Mouse (Mus musculus): Measurements from ENCODE around the gene Cmtm6. TPM values are rescaled to one million over a fixed set of nuclear protein-coding genes. Genes with fewer than 3 reads are reported as not detected.

Gene Cmtm6
- total and polyA plus RNA-seq, 2 experiments from 2014 or later = 17.9 to 24.8 TPM

DNA sequence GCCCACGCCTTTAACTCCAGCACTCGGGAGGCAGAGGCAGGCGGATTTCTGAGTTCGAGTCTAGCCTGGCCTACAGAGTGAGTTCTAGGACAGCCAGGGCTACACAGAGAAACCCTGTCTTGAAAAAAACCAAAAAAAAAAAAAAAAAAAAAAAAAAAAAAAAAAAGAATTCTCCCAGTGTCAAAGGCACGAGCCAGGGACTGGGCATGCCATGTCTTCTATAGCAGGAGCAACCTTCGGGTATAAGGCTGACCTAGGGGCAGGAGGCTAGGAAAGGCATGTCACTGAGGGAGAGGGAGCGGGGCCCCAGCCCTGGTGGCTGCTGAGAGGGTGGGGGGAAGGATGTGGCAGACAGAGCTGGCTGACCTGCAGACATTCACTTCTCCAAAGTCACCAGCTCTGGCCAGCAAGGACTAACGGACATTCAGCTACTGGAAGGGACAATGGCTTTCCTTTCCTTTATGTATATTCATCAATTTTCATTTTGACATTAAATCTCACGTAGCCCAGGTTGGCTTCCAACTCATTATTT, 62.9 kb downstream of the Cmtm6 start:
- Histone ChIP-seq H3K9me3 (ENCODE audit: low read length) (no peaks in the 10 kb centered on the region), H3K4me2 (ENCODE audit: low read depth, low read length) (no peak overlapping the region), H3K27me3 (ENCODE audit: insufficient read depth, low read length) (no peaks in the 10 kb centered on the region), H3K4me1 (ENCODE audit: insufficient read depth, low read length) (no peaks in the 10 kb centered on the region), H3K27ac (no peak overlapping the region), H3K36me3 (ENCODE audit: insufficient read depth, low read length) (no peaks in the 10 kb centered on the region), H3K9ac (replicated peaks; ENCODE audit: low read length) (no peak overlapping the region), H3K4me3 (ENCODE audit: low read length) (no peak overlapping the region)
- DNase-seq (ENCODE audit: low spot score) (no peak), ATAC-seq (no peak)
- WGBS = 86% methylated on average over 9 of the region's 9 CpGs
- TF ChIP-seq CTCF (IDR thresholded peaks at IDR 0.05; ENCODE audit: low read depth) = no peak

DNA sequence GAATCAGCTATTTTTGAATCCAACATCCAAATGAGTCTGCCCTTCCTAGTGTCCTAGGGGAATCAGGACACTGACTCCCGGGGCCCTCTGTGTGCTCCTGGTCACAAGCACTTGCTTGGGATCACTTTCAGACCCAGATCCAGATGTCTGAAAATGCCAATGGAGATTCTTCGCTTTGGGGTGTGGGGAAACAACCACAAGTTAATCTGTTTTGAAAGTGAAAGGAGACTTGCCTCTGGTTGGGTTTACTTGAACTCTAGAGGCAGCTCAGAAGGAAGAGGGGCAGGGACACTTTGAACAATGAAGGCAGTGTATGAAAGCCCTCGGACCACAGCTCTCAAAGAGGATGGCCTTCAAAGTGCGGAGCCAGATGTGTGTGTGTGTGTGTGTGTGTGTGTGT, 63.6 kb downstream of the Cmtm6 start:
- H3K9me3 ChIP-seq (ENCODE audit: low read length) = no peaks in the 10 kb centered on the region
- no peak overlapping the region for H3K27ac ChIP-seq
- no peak overlapping the region for H3K9ac ChIP-seq (replicated peaks; ENCODE audit: low read length)
- H3K4me3 ChIP-seq (ENCODE audit: low read length) = no peak overlapping the region
- DNase-seq (ENCODE audit: low spot score) = no peak
- no peak for TF ChIP-seq CTCF (IDR thresholded peaks at IDR 0.05; ENCODE audit: low read depth)
- no peaks in the 10 kb centered on the region for H3K27me3 ChIP-seq (ENCODE audit: insufficient read depth, low read length)
- ATAC-seq = no peak
- no peak overlapping the region for H3K4me2 ChIP-seq (ENCODE audit: low read depth, low read length)
- H3K36me3 ChIP-seq (ENCODE audit: insufficient read depth, low read length) = no peaks in the 10 kb centered on the region
- no peaks in the 10 kb centered on the region for H3K4me1 ChIP-seq (ENCODE audit: insufficient read depth, low read length)
- 79% methylated on average over 4 of the region's 4 CpGs for WGBS

DNA sequence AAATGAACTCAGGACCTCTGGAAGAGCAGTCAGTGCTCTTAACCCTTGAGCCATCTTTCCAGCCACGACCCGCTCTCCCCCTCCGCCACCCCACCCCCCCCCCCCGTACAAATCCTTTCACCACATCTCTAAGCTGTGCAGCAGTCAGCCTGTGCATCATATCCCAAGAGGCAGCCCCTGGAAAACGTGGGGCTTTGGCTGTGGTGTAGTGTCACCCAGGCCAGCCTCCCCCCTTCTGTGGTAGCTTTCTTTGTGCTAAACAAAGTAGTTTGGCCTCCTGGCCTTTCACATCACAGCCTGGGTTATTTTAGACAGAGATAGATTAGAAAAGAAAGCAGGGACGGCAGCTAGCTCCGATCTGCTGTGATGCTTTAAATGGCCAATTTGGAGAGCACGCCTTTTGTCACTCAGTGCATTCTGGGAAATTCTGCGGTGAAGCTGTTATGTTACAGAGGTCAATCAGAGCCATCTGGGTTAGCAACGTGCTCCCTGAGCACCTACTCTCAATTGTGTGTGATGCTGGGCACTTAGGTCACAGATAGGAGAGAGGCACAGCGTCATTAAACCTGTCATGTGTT, 65.6 kb downstream of the Cmtm6 start:
- Histone ChIP-seq H3K4me2 (ENCODE audit: low read depth, low read length) (no peak overlapping the region), H3K9ac (replicated peaks; ENCODE audit: low read length) (no peak overlapping the region), H3K27me3 (ENCODE audit: insufficient read depth, low read length) (no peaks in the 10 kb centered on the region), H3K4me3 (ENCODE audit: low read length) (no peak overlapping the region), H3K9me3 (ENCODE audit: low read length) (no peaks in the 10 kb centered on the region), H3K4me1 (ENCODE audit: insufficient read depth, low read length) (no peaks in the 10 kb centered on the region), H3K36me3 (ENCODE audit: insufficient read depth, low read length) (no peaks in the 10 kb centered on the region), H3K27ac (no peak overlapping the region)
- ATAC-seq (no peak), DNase-seq (ENCODE audit: low spot score) (no peak)
- 33% methylated on average over 11 of the region's 11 CpGs for WGBS
- no peak for TF ChIP-seq CTCF (IDR thresholded peaks at IDR 0.05; ENCODE audit: low read depth)

DNA sequence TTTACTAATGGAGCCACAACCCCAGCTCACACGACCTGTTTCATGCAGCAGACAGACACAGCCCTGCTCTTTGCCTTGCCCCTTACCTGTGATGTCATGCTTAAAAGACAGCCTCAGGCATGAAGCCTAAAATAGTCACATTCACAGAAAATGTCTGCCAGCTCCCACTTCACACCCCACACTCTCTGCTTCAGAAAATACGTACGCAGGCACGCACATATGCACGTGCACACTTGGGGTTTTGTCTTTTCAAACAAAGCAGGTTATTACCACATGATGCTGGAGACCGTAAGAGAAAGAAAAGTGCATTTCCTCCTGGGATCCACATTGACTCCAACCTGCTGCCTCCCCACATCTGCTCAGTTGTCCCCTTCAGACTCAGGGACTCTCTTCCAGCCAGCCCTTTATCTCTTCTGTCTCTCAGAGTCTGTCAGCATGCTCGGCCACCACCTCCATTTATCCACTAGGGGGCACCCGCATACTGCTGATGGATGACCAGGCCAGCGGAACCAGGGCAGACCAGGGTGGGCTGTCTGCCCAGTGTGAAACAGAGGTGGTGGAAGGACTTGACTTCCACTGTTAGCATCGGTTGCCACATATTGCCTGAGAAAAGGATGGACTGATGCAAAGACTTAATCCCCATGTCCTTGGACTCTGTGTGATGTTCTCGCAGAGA, 66.6 kb downstream of the Cmtm6 start:
- Histone ChIP-seq H3K9me3 (ENCODE audit: low read length) (no peaks in the 10 kb centered on the region), H3K4me1 (ENCODE audit: insufficient read depth, low read length) (no peaks in the 10 kb centered on the region), H3K4me2 (ENCODE audit: low read depth, low read length) (no peak overlapping the region), H3K27ac (no peak overlapping the region), H3K4me3 (ENCODE audit: low read length) (no peak overlapping the region), H3K36me3 (ENCODE audit: insufficient read depth, low read length) (no peaks in the 10 kb centered on the region), H3K9ac (replicated peaks; ENCODE audit: low read length) (no peak overlapping the region), H3K27me3 (ENCODE audit: insufficient read depth, low read length) (no peaks in the 10 kb centered on the region)
- peak; percentile 88 for ATAC-seq
- TF ChIP-seq CTCF (IDR thresholded peaks at IDR 0.05; ENCODE audit: low read depth) = peak; percentile 99
- peak; percentile 94 for DNase-seq (ENCODE audit: low spot score)
- 52% methylated on average over 11 of the region's 11 CpGs for WGBS

DNA sequence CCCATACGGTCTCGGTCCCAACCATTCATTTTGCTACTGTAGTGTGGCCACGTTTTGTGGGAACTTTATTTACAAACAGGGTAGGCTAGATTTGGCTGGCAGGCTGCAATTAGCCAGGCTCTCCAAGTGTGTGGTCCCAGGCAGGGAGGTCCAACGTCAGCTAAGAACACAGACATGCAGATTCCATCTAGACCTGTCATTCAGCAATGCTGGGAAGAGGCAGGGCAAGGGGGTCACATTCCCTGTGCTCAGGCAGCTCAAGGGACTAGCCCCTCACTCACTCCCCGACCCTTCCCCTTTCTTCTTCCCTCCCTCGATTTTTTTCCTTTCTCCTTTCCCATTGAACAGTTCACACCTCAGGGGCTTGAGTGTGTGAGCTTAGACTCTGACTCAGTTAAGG, 67.9 kb downstream of the Cmtm6 start:
- DNase-seq (ENCODE audit: low spot score) (no peak), ATAC-seq (no peak)
- WGBS = 36% methylated on average over 6 of the region's 6 CpGs
- H3K4me2 ChIP-seq (ENCODE audit: low read depth, low read length) = no peak overlapping the region
- TF ChIP-seq CTCF (IDR thresholded peaks at IDR 0.05; ENCODE audit: low read depth) = no peak
- H3K9ac ChIP-seq (replicated peaks; ENCODE audit: low read length) = no peak overlapping the region
- no peaks in the 10 kb centered on the region for H3K4me1 ChIP-seq (ENCODE audit: insufficient read depth, low read length)
- no peaks in the 10 kb centered on the region for H3K27me3 ChIP-seq (ENCODE audit: insufficient read depth, low read length)
- H3K27ac ChIP-seq = no peak overlapping the region
- H3K4me3 ChIP-seq (ENCODE audit: low read length) = no peak overlapping the region
- no peaks in the 10 kb centered on the region for H3K9me3 ChIP-seq (ENCODE audit: low read length)
- no peaks in the 10 kb centered on the region for H3K36me3 ChIP-seq (ENCODE audit: insufficient read depth, low read length)

Other genes with a start within 250 kb of the Cmtm6 start
- gene Ccr4, start 226.2 kb upstream of the Cmtm6 start, total RNA-seq (2014; rRNA removed) = not detected in 2 replicates
- gene Ccr4, start 226.2 kb upstream of the Cmtm6 start, polyA plus RNA-seq (2015; fragmentation: Nextera tagmentation; extraction: Ambion mirVana) = not detected in 2 replicates
- not detected in 2 replicates for gene C130032M10Rik, start 215.4 kb upstream of the Cmtm6 start, total RNA-seq (2014; rRNA removed)
- gene C130032M10Rik, start 215.4 kb upstream of the Cmtm6 start, polyA plus RNA-seq (2015; fragmentation: Nextera tagmentation; extraction: Ambion mirVana) = not detected in 2 replicates
- gene Trim71, start 166.7 kb upstream of the Cmtm6 start, total RNA-seq (2014; rRNA removed) = 0.10 and 0.25 TPM in 2 replicates
- 0.20 and 0.24 TPM in 2 replicates for gene Trim71, start 166.7 kb upstream of the Cmtm6 start, polyA plus RNA-seq (2015; fragmentation: Nextera tagmentation; extraction: Ambion mirVana)
- gene Cnot10, start 90.9 kb upstream of the Cmtm6 start, total RNA-seq (2014; rRNA removed) = 29.6 and 34.2 TPM in 2 replicates
- 45.3 and 48.0 TPM in 2 replicates for gene Cnot10, start 90.9 kb upstream of the Cmtm6 start, polyA plus RNA-seq (2015; fragmentation: Nextera tagmentation; extraction: Ambion mirVana)
- 85.6 and 87.7 TPM in 2 replicates for gene Dync1li1, start 42.3 kb upstream of the Cmtm6 start, total RNA-seq (2014; rRNA removed)
- 144 and 145 TPM in 2 replicates for gene Dync1li1, start 42.3 kb upstream of the Cmtm6 start, polyA plus RNA-seq (2015; fragmentation: Nextera tagmentation; extraction: Ambion mirVana)
- 14.3 and 21.1 TPM in 2 replicates for gene Cmtm7, start 50.7 kb downstream of the Cmtm6 start, total RNA-seq (2014; rRNA removed)
- 10.2 and 11.8 TPM in 2 replicates for gene Cmtm7, start 50.7 kb downstream of the Cmtm6 start, polyA plus RNA-seq (2015; fragmentation: Nextera tagmentation; extraction: Ambion mirVana)
- gene Cmtm8, start 113.0 kb downstream of the Cmtm6 start, total RNA-seq (2014; rRNA removed) = 5.9 and 7.1 TPM in 2 replicates
- gene Cmtm8, start 113.0 kb downstream of the Cmtm6 start, polyA plus RNA-seq (2015; fragmentation: Nextera tagmentation; extraction: Ambion mirVana) = 6.6 and 7.3 TPM in 2 replicates
- gene Gpd1l, start 202.9 kb downstream of the Cmtm6 start, total RNA-seq (2014; rRNA removed) = 75.9 and 79.3 TPM in 2 replicates
- 35.7 and 40.9 TPM in 2 replicates for gene Gpd1l, start 202.9 kb downstream of the Cmtm6 start, polyA plus RNA-seq (2015; fragmentation: Nextera tagmentation; extraction: Ambion mirVana)
- gene Osbpl10, start 247.5 kb downstream of the Cmtm6 start, total RNA-seq (2014; rRNA removed) = 18.2 and 22.5 TPM in 2 replicates
- gene Osbpl10, start 247.5 kb downstream of the Cmtm6 start, polyA plus RNA-seq (2015; fragmentation: Nextera tagmentation; extraction: Ambion mirVana) = 3.0 and 3.3 TPM in 2 replicates